Mouse (Mus musculus): ENCODE measurements at regions not wholly inside any gene's neighbourhood (a gene's known extent, or its start where the extent isn't known, plus 50 kb on each side); places are given as distances from the start of the nearest gene placed in this dataset.
A peak's percentile ranks its signal among the peaks of the same experiment; 100 is the strongest.

- no peaks in the 10 kb centered on the region for H3K36me3 ChIP-seq (ENCODE audit: insufficient read depth, low read length)
- no peak for DNase-seq (ENCODE audit: low spot score)
- ATAC-seq = no peak
- H3K4me3 ChIP-seq (ENCODE audit: low read depth, low read length) = no peak overlapping the region
- TF ChIP-seq EP300 (IDR thresholded peaks at IDR 0.05) (no peak), CTCF (IDR thresholded peaks at IDR 0.05) (no peak)
- H3K27ac ChIP-seq (ENCODE audit: low read length) = no peak overlapping the region
- H3K9ac ChIP-seq (replicated peaks; ENCODE audit: low read depth) = no peak overlapping the region
- WGBS = 65% methylated on average over 14 of the region's 14 CpGs
- no peaks in the 10 kb centered on the region for H3K27me3 ChIP-seq (replicated peaks; ENCODE audit: insufficient read depth, low read length)
- H3K4me1 ChIP-seq (ENCODE audit: insufficient read depth, low read depth, low read length) = no peaks in the 10 kb centered on the region
- no peaks in the 10 kb centered on the region for H3K9me3 ChIP-seq (ENCODE audit: low read length)
- H3K4me2 ChIP-seq (replicated peaks; ENCODE audit: low read depth, low read length) = no peak overlapping the region
Measured at GRCm38 (mm10) chr16:49985082-49986076, 185.0 kb downstream of the Cd47 start.

DNA sequence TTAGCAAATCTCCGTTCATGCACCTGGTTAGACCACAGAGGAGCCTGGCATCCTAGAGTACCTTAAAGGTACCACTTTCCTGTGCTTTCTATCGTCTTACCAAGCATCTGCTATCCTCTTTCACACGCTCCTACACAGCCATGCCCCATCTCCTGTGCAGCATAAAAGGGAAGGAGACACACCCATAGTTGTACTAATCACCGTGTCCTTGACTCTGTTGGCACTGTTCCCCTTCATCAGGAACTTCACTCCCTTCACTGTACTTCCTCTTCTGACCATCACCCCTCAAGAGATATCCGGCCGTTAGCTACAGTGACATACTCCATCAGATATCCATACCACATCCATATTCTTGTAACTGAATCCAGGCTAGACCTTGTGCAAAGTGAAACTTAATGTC lies 186.6 kb downstream of the Cd47 start:
- Histone ChIP-seq H3K27ac (ENCODE audit: low read length) (no peak overlapping the region), H3K9ac (replicated peaks; ENCODE audit: low read depth) (no peak overlapping the region), H3K36me3 (ENCODE audit: insufficient read depth, low read length) (no peaks in the 10 kb centered on the region), H3K9me3 (ENCODE audit: low read length) (no peaks in the 10 kb centered on the region), H3K4me3 (ENCODE audit: low read depth, low read length) (no peak overlapping the region), H3K27me3 (replicated peaks; ENCODE audit: insufficient read depth, low read length) (no peaks in the 10 kb centered on the region), H3K4me1 (ENCODE audit: insufficient read depth, low read depth, low read length) (no peaks in the 10 kb centered on the region), H3K4me2 (replicated peaks; ENCODE audit: low read depth, low read length) (no peak overlapping the region)
- TF ChIP-seq CTCF (IDR thresholded peaks at IDR 0.05) = no peak
- TF ChIP-seq EP300 (IDR thresholded peaks at IDR 0.05) = 0 out of 2 replicates have a peak, but pooled peaks have one; percentile 38
- DNase-seq (ENCODE audit: low spot score) = peak; percentile 50
- ATAC-seq = peak; percentile 57
- WGBS = 54% methylated on average over 6 of the region's 6 CpGs

GRCm38 (mm10) chr16:49995822-49996221 lies 195.5 kb downstream of the Cd47 start:
- no peak for ATAC-seq
- TF ChIP-seq CTCF (IDR thresholded peaks at IDR 0.05) (no peak), EP300 (IDR thresholded peaks at IDR 0.05) (no peak)
- Histone ChIP-seq H3K4me1 (ENCODE audit: insufficient read depth, low read depth, low read length) (no peaks in the 10 kb centered on the region), H3K27me3 (replicated peaks; ENCODE audit: insufficient read depth, low read length) (no peaks in the 10 kb centered on the region), H3K9me3 (ENCODE audit: low read length) (no peaks in the 10 kb centered on the region), H3K9ac (replicated peaks; ENCODE audit: low read depth) (no peak overlapping the region), H3K4me2 (replicated peaks; ENCODE audit: low read depth, low read length) (no peak overlapping the region), H3K4me3 (ENCODE audit: low read depth, low read length) (no peak overlapping the region), H3K36me3 (ENCODE audit: insufficient read depth, low read length) (no peaks in the 10 kb centered on the region), H3K27ac (ENCODE audit: low read length) (no peak overlapping the region)
- 38% methylated on average over 3 of the region's 3 CpGs for WGBS
- DNase-seq (ENCODE audit: low spot score) = peak; percentile 24

DNA sequence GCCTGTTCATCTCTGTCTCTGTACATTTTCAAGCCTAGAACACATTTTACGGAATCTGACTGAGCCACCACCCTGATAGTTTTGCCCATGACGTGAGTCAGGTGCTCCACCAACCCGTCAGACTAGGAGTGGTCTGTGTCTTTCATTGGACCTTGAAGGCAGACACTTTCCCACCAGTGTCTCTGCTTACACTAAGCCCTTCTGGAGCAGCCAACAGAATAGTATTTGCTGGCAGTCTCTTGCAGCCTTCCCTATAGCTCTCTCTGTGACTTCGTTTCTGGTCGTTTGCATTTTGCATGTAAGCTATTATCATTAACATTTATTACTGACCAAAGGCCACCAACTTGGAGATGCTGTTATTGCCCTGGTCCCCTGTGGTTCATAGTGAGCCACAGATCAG lies 196.3 kb downstream of the Cd47 start:
- TF ChIP-seq CTCF (IDR thresholded peaks at IDR 0.05) (no peak), EP300 (IDR thresholded peaks at IDR 0.05) (no peak)
- H3K27me3 ChIP-seq (replicated peaks; ENCODE audit: insufficient read depth, low read length) = no peaks in the 10 kb centered on the region
- H3K27ac ChIP-seq (ENCODE audit: low read length) = no peak overlapping the region
- no peaks in the 10 kb centered on the region for H3K36me3 ChIP-seq (ENCODE audit: insufficient read depth, low read length)
- H3K4me1 ChIP-seq (ENCODE audit: insufficient read depth, low read depth, low read length) = no peaks in the 10 kb centered on the region
- H3K9ac ChIP-seq (replicated peaks; ENCODE audit: low read depth) = no peak overlapping the region
- H3K9me3 ChIP-seq (ENCODE audit: low read length) = no peaks in the 10 kb centered on the region
- 72% methylated on average over 5 of the region's 5 CpGs for WGBS
- DNase-seq (ENCODE audit: low spot score) (no peak), ATAC-seq (no peak)
- no peak overlapping the region for H3K4me3 ChIP-seq (ENCODE audit: low read depth, low read length)
- H3K4me2 ChIP-seq (replicated peaks; ENCODE audit: low read depth, low read length) = no peak overlapping the region

DNA sequence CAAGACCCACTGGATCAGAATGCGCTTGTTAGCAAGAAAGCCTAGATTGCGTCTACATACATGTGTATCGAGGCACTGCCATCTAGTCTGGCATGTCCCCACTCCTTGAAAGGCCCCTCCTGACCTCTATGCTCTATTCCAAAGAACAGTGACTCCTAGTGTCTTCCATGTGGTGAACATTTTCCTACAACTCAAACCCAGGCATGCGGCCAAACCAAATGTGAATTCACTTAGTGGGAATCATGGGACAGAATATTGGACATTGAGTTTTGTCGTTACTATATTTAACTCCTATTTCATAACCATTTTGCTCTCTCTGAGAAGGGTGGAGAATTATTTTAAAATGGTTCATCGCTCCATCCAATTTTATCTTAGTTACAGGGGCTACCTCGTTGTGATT lies 196.7 kb downstream of the Cd47 start:
- H3K9ac ChIP-seq (replicated peaks; ENCODE audit: low read depth) = no peak overlapping the region
- TF ChIP-seq EP300 (IDR thresholded peaks at IDR 0.05) (no peak), CTCF (IDR thresholded peaks at IDR 0.05) (peak; percentile 51)
- peak; percentile 68 for ATAC-seq
- H3K9me3 ChIP-seq (ENCODE audit: low read length) = no peaks in the 10 kb centered on the region
- H3K27me3 ChIP-seq (replicated peaks; ENCODE audit: insufficient read depth, low read length) = no peaks in the 10 kb centered on the region
- no peaks in the 10 kb centered on the region for H3K36me3 ChIP-seq (ENCODE audit: insufficient read depth, low read length)
- H3K4me3 ChIP-seq (ENCODE audit: low read depth, low read length) = no peak overlapping the region
- no peak overlapping the region for H3K4me2 ChIP-seq (replicated peaks; ENCODE audit: low read depth, low read length)
- H3K4me1 ChIP-seq (ENCODE audit: insufficient read depth, low read depth, low read length) = no peaks in the 10 kb centered on the region
- WGBS = 73% methylated on average over 7 of the region's 7 CpGs
- H3K27ac ChIP-seq (ENCODE audit: low read length) = no peak overlapping the region
- peak; percentile 74 for DNase-seq (ENCODE audit: low spot score)

GRCm38 (mm10) chr16:50000805-50001204 lies 200.5 kb downstream of the Cd47 start:
- Histone ChIP-seq H3K4me2 (replicated peaks; ENCODE audit: low read depth, low read length) (no peak overlapping the region), H3K36me3 (ENCODE audit: insufficient read depth, low read length) (no peaks in the 10 kb centered on the region), H3K9me3 (ENCODE audit: low read length) (no peaks in the 10 kb centered on the region), H3K9ac (replicated peaks; ENCODE audit: low read depth) (no peak overlapping the region), H3K4me1 (ENCODE audit: insufficient read depth, low read depth, low read length) (no peaks in the 10 kb centered on the region), H3K27ac (ENCODE audit: low read length) (no peak overlapping the region), H3K27me3 (replicated peaks; ENCODE audit: insufficient read depth, low read length) (no peaks in the 10 kb centered on the region), H3K4me3 (ENCODE audit: low read depth, low read length) (no peak overlapping the region)
- DNase-seq (ENCODE audit: low spot score) (no peak), ATAC-seq (no peak)
- WGBS = 40% methylated on average over 4 of the region's 4 CpGs
- no peak for TF ChIP-seq CTCF (IDR thresholded peaks at IDR 0.05)
- no peak for TF ChIP-seq EP300 (IDR thresholded peaks at IDR 0.05)
